Mouse (Mus musculus): ENCODE results near the gene Gphb5.

Gene Gphb5

DNA sequence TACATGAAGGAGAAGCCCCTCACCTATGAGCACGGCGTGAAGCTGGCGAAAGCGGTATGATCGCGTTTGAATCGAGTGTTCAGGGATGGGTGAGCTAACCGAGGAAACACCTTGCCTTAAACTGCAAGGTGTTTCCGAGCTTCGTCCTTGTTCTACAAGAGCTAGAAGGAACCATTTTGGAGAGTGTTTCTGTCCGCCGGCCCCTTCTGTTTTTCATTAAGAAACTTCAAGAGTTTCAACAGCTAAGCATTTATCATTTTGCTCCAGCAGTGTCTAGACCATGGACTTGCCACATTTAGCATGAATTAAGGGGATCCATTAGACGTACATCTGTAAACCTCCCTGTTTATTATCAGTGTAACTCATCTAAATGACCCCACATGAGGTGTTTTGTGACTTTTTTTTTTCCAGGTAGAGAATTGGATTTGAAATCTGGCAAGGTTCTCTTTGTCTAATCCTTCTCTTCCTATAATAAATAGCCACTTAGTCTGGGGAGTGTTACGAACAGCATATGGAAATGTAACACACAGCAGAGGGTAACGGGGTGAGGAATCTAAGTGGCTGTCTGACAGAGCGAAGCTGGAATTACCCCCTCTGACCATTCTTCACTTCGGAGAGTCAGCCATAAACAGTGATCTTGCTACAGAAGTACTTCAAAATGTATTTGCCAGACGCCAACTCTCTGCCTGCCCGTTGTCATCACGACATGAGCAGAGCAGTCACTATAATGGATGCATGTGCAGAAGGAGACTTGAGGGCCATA is 22.4 kb downstream of the Gphb5 start:
- no peak for DNase-seq (ENCODE audit: low spot score in 2 of 2)

DNA sequence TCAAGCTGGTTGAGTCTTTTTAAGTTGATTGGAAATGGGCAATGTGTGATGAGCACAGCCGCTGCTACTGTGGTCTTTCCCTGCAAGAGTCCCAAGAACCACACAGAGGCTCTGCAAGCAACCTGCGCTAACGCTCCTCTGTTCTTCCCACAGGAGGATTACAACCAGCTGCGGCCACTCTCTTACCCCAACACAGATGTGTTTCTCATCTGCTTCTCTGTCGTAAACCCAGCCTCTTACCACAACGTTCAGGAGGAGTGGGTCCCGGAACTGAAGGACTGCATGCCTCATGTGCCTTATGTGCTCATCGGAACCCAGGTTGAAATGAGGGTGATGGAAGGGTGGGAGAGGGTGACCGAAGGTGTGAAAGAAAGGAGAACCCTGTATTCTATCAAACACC is 25.1 kb downstream of the Gphb5 start:
- DNase-seq (ENCODE audit: low spot score in 2 of 2): no peak

DNA sequence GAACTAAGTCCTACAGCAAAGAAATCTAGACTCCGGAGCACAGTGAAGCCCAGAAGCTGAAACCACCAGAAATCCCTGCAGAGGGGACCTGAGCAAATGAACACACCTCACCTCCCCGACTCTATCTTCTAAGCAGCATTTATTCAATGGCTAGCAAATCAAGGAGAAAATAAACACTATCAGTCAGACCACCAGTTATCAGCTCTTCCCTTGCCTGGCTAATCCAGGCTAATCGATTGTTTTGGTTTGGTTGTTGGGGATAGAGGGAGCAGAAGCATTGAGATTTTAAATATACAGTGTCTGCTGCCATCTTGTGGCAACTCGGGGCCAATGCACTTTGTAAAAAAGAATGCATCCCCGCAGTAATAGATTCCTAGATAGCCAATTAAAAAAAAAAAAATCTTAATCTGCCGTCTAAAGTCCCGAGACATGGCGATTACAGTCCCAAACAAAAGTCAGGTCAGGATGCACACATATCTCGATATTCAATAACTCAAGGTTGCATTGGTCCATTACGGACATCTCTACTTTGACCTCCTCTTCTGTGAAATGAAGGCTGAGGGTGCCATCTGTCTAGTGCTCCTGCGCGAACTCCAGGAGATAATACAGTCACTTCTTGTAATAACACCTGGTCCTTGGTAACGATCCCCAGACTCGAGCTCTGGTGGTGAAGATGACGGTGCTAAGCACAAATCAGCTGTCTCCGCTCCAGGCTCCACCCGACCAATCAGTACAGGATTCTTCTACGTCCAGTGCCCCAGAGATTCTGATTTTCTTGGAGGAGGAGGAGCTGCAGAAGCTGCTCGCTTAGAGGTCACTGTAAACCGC is 27.1 kb downstream of the Gphb5 start:
- peak in 1 of 2 experiments; percentile 18 for DNase-seq (ENCODE audit: low spot score in 2 of 2)

DNA sequence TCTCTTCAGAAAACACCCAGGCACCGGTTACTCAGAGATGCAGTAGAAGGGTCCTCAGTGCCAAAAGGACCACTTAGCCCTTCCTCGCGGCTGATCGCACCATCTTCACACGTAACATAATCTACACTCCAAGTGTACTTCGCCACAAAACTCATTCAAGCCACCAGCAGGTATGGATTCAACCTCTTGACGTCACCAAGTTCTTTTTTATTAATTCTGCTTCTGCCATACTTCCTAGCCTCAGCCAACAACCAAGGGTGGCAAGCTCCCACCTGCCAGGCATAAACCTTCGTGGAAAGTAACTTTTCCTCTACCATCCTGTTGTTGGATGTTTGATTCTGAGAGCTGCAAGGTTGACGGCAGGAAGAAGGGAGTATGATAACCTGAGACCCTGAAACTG is 28.1 kb downstream of the Gphb5 start:
- no peak for DNase-seq (ENCODE audit: low spot score in 2 of 2)

DNA sequence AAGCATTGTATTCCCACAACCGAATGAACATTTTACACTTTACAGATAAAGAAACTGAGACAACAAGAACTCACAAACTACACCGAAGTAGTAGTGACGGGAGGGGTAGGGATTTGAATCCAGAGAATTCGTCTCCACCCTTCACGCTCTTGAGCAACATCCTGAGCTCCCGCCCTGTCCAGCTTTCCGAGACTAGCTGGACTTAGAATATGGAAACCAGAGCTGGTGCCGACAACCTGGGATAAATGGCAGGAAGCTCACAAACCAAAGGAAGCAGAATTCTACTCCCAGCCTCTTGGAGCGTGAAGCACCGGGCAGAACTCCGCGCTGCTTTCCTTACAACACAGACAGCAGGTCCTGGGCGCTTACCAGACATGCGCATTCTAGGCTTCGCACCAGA is 28.7 kb downstream of the Gphb5 start:
- no peak for DNase-seq (ENCODE audit: low spot score in 2 of 2)

DNA sequence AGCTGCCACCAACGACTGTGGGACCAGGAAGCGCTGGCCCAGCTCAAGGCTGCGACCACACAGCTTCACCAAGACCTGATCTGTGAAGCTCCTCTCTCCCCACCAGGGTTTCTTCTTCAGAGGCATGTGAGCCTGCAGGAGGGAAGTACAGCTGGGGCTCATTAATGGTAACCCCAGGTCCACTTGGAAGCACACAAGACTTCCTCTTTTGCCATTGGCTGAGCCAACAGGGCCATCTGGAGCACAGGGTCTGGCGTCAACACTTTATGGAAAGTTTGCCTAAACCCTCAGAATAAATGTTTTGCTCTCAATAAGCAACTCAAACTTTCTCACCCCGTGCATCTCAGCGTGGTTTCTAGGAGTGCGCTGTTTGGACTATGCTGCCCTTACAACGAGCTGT is 29.4 kb downstream of the Gphb5 start:
- DNase-seq (ENCODE audit: low spot score in 2 of 2): no peak

DNA sequence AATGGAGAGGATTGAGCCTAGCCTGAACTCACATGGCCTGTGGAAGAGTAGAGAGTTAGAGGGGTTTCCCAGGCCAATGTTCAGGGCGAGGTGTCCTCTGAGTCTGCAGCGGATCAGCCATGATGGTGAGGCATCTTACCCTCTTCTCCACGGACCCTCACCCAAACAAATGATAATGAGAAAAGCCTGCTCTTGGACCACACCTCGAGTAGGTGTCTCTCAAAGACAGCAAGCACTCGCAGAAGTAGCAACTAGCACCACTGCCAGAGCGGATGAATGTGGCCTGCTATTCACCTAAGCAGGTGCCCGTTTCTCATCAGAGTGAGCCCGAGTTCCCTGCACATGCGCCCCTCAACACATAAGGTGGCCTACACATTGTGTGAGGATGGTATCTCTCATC is 29.9 kb downstream of the Gphb5 start:
- no peak for DNase-seq (ENCODE audit: low spot score in 2 of 2)

DNA sequence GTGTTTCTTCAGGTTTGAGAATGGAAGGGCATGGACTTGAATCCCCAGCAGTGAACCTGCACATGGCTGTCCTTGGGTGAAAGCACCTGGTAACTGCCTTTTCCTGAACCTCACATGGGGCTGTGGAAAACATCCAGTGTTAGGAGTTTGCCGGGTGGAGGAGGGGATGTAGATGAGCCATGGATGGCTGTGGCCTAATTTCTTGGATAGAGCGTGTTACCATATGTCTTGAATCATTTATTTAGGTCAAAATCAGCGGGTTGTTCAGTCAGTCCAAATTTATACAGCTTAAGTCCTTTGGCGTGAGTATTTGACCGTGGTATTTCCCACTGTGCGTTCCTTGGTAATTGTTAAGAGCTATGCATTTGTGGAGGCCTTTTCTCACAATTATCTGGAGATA is 40.5 kb downstream of the Gphb5 start:
- no peak for DNase-seq (ENCODE audit: low spot score in 2 of 2)

DNA sequence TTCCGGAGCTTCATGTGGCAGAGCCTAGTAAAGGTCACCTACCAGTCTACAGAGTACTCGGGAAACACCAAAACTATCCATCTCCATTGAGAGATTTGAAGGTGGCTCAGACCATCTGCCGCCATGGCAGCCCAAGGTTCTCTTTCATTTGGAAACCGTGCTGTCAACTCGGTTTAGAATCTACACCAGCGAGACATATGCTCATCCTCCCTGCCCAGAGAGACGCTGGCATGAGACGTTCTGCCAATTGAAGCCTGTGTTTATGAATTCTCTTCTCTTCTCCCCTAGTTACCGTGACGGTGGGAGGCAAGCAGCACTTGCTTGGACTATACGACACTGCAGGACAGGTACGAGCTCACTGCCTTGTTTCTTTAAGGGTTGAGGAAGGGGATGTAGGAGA is 41.5 kb downstream of the Gphb5 start:
- no peak for DNase-seq (ENCODE audit: low spot score in 2 of 2)

DNA sequence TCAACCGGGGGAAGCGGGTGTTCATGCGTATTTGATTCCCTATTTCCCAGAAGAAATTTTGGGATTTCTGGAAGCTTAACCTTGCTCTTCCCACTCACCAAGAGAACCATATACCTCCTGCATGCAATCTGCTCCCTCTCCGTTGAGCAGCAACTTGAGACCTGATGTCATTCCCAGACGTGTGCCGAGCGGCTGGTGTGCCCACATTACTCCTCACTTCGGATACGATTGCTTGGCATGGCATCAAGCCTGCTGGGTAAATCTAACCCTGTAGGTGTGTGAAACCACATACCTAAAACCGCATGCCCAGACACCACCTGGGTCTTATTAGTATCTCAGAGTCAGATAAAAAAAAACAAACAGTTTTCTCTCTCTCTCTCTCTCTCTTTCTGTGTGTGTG is 42.1 kb downstream of the Gphb5 start:
- no peak for DNase-seq (ENCODE audit: low spot score in 2 of 2)

DNA sequence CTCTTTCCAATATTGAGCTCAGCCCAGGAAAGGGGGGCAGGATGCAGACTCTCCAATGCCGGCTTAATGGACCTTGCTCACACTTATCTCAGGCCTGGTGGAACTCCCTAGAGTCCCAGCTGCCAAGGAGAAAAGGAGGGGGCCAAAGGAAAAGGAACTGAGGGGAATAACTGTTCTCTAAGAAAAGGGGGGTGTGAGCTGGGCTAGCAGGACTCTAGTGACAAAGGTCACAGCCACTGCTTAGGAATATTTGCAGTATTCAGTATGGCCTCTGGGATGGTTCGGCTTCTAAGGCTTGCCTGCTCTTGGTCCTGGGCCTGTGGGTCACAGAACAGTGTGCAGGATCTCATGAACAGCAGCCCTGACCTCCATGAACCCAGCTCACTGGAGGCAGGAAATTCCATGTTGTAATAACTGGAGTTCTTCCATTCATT is 47.1 kb downstream of the Gphb5 start:
- DNase-seq (ENCODE audit: low spot score in 2 of 2): no peak

DNA sequence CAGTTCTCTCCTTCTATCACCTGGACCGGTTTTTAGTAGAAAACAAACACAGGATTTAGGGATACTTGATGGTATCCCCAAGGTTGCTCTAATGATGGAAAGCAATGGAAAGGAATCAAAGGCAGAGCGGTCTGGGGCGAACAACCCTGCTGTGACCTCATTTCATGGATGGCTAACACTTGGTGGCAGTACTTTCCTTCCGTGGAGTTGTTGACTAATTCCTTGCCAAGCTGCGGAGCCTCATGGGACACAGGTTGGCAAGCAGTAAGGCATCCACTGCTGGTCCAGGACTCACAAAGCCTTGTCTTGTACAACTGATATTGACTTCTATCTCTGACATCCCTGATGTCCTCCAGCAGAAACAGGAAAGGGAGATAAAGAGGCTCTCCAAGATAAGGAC is 48.1 kb downstream of the Gphb5 start:
- peak in 1 of 2 experiments; percentile 47 for DNase-seq (ENCODE audit: low spot score in 2 of 2)

DNA sequence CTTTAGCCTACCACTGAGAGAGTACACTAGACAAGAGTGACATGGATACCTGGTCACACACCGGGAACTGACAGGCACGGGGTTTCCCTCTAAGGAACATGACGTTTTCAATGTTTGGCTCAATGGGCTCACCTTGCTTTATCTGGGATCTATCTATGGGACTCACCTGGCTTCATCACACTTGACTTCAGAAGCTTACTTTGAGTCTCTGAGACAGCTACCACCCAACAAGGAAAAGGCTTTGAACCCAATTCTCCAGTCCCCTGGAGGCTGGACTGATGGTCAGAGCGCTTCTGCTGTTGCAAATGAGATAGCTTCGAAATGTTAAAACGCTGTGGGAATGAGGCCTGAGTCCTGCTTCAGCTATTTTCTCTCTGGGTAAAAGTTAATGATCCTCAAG is 49.2 kb downstream of the Gphb5 start:
- no peak for DNase-seq (ENCODE audit: low spot score in 2 of 2)

DNA sequence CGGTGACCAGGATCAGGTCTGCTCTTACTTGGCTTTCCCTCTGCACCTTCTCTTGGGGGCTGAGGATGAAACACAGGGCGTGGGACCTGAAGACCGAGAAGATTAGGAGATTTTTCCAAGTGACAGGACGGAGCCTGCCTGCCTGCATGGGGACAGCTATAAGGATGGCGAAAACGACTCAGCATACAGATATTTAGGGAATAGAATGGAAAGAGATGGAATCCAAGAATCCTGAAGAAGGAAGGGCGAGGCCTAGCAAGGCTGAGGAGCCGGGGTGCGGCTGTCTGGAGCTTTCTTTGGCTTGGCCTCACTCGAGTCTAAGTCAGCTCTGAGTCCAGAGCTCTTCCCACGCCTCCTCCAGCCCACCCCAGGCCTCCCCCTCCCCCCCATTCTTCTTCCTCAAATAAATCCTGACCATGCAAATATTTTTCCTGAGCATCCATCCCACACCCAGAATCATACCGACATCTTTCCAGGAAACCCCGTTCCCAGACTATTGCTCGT is 50.9 kb downstream of the Gphb5 start:
- no peak for DNase-seq (ENCODE audit: low spot score in 2 of 2)

DNA sequence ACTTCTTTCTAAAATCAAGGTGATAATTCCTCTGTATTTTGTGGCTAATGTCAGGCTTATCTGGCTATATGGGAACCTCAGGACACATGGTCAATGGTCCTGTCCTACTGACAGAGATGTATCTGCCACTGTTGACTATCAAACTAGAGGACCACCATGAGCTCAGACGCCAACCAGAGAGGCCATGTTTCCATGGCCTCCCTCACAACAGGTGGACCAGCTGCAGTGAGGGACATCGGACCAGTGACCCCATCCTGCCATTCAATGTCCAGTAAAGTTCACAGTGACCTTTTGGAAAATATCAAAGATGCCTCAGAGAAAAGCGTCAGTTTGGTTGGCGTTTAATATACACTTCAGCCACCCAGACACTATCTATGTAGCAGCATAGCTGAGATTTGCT is 52.2 kb downstream of the Gphb5 start:
- DNase-seq (ENCODE audit: low spot score in 2 of 2): no peak

DNA sequence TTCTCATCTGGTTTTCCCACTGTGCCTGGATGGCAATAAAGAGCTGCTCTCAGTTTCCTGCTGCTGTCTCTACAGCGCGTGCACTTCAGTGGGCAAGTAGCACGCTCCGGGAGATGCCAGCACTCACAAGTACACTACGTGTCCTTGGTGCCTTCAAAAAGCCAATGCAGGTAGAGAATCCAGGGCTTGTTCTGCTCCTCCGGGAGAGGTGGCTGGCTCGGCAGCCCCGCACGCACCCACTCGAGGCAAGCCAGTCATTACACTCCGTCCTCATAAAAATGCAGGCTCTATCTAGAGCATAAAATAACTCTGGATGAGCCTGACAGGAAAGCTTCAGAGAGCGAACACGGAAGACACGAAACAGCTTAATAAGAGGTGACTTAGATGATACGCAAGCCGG is 54.1 kb downstream of the Gphb5 start:
- DNase-seq (ENCODE audit: low spot score in 2 of 2): no peak

Data from urinary bladder, postnatal 36 days (tissue).